Mouse (Mus musculus) adipocyte (in vitro differentiated cells): ENCODE data around the gene Vat1.
A peak's percentile ranks its signal among the peaks of the same experiment; 100 is the strongest.
"Not testable (repeated sequence)": the region's sequence is repeated elsewhere in the genome, so short reads cannot be mapped to it uniquely, and the experiment has no call there.

Source experiments
- DNase-seq: peaks from one replicate; pipeline ENCODE4 v3.0.0-alpha.2; 2016; ENCODE audit warnings: low spot score

Vat1 gene

GRCm38 (mm10) chr11:101441450-101442126 is 24.4 kb downstream of the Vat1 start:
- DNase-seq: not testable (repeated sequence)

GRCm38 (mm10) chr11:101438006-101438405 is 28.0 kb downstream of the Vat1 start:
- not testable (repeated sequence) for DNase-seq

DNA sequence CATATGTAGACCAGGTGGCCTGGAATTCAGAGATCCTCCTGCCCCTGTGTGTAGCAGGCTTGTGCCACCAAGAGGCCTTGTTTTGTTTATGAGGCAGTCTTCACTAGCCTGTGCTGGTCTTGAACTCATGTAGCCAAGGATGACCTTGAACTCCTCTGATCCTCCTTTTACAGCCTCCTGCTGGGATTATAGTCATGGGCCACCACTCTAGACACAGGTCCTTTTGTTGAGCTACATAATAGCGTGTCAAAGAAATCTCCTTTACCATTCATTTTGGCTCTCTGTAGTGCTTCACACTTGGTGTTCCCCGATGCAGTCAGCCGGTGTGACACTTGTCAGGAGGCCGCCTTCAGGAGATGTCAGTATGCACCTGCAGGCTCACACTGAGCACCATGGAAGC is 29.1 kb downstream of the Vat1 start:
- no peak for DNase-seq

DNA sequence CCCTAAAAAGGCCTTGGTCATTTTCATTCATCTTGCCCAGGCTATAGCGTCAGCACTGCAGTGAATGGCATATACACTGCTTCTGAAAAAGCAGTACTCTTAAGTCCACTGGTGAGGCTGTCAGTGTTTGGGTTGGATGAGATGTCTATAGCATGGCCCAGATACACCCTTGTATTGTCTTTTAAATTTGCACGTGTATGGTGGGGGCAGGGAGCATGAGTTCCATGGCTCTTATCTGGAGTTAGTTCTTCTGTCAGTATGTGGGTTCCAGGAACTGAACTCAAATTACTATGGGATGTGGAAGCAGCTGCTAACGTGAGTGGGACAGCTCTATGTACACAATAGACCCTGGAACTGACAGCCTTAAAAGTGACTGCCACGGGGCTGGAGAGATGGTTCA is 30.2 kb downstream of the Vat1 start:
- DNase-seq: no peak

- no peak for DNase-seq
These were observed 32.6 kb downstream of the Vat1 start for GRCm38 (mm10) chr11:101433396-101433795.

- DNase-seq: no peak
These were observed 34.7 kb downstream of the Vat1 start for GRCm38 (mm10) chr11:101431327-101431726.

- DNase-seq: no peak
These were observed 39.9 kb downstream of the Vat1 start for GRCm38 (mm10) chr11:101426165-101426564.

DNA sequence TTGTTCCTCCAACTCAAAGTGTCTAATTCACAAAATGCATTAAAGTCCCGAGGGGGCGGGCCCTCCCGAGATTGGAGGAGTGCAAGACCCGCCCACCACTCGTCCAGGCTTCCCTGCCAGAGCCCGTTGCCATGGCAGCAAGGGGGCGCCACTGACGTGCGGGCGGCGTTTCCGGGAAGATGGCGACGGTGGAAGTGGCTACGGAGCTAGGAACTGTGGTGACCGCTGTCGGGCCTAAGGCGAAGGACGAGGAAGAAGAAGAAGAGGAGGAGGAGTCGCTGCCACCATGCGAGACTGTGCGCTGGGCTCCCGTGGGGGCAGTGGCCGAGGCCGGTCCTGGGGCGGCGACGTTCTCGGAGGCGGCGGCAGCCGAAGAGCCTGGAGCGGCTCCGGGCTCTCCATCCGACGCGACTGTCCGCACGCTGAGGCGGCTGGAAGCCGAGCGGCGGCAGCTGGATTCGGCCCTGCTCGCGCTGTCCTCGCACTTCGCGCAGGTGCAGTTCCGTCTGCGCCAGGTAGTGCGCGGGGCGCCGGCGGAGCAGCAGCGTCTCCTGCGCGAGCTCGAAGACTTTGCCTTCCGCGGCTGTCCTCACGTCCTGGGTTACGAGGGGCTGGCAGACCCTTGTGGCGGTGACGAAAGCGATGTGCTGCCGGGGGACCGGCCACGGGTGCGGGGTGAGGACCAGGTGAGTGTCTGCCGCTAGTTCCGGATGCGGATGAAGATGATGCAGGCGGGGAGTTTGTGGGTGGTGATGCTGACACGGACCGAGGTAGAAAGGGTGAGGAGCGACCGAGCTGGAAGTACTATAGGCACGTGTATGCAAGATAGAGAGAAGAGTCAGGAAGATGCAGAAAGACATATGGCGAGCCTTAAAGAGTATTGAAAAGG is 40.9 kb downstream of the Vat1 start, which contains the start of the genes Rundc1 and Ptges3l:
Gene Rundc1, plus strand, starts transcription at position 161 of the 889 bp plus-strand sequence.
Gene Ptges3l, minus strand, starts transcription at position 409 of the 889 bp plus-strand sequence.
- peak; percentile 98 for DNase-seq

GRCm38 (mm10) chr11:101424105-101424851 is 41.8 kb downstream of the Vat1 start, which contains the start of gene Gm27029:
Gene Gm27029, minus strand, starts transcription at chr11:101424796.
- no peak for DNase-seq

DNA sequence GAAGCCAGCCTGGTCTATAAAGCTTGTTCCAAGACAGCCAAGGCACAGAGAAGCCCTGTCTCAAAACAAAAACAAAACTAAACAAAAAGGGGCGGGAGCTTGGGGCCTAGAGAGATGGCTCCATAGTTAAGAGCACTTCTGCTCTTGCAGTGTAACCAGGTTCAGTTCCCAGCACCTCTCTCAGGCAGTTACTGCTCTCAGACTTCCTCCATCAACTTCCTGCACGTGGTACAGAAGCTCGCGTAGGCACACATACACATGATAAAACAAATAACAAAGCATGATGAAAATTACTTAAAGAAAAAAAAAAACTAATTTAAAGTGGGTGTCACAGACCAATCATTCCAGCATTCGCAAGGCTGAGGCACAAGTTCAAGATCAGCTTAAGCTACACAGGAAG is 45.9 kb downstream of the Vat1 start:
- no peak for DNase-seq

GRCm38 (mm10) chr11:101419610-101420009 is 46.4 kb downstream of the Vat1 start:
- no peak for DNase-seq

DNA sequence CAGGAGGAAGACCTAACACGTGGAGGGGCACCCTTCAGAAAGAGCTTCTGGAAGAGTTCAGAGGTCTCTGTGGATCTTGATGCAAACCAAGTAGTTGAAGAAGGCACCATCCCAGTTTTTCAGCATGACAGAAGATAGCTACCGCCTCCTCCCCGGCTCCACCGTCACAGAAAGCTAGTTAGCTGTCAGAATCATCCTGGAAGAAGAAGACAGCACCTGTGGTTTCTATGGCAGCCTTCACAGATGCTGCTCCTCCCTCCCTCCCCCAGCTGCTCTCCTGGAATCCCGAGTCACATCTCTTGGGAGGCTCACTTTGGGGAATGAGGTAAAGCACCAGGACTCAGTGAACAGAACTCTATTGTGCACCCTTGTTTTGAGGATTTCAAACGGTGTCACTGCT is 47.0 kb downstream of the Vat1 start:
- DNase-seq: no peak

DNA sequence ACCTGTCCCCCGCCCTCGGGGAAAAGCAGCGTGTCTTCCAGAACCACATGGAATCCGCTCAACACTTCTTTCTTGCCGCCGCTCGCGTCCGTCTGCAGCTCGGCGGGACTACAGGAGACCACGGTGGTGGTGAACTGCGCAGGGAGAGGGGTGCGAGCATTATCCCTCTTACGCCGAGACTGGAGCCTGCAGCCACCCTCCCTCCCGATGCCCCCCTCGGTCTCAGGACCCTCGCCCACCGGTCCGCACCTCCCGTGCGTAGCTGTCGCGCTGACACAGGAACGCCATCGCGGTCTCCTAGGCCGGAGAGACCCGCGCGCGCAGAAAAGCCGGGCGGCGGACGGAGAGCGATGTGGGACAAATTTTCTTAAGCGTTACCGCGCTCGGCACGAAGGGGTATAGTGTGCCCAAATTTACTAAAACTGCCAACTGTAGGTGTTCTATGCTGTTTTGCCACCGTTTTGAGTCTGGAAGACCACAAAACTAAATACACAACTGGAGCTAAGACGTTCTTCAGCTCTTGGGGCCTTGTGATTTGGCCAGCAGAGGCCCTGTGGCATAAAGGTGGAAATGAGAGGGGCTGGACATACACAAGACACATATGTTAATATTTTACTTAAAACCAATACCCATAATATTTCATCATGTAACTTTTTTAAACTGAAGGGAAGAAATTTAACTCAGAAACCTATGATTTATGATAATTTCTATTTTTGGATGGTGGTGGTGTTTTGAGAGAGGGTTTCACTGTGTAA is 48.8 kb downstream of the Vat1 start, which contains the start of gene Aarsd1:
Gene Aarsd1, minus strand, starts transcription at position 515 of the 755 bp plus-strand sequence.
- DNase-seq: peak; percentile 75

DNA sequence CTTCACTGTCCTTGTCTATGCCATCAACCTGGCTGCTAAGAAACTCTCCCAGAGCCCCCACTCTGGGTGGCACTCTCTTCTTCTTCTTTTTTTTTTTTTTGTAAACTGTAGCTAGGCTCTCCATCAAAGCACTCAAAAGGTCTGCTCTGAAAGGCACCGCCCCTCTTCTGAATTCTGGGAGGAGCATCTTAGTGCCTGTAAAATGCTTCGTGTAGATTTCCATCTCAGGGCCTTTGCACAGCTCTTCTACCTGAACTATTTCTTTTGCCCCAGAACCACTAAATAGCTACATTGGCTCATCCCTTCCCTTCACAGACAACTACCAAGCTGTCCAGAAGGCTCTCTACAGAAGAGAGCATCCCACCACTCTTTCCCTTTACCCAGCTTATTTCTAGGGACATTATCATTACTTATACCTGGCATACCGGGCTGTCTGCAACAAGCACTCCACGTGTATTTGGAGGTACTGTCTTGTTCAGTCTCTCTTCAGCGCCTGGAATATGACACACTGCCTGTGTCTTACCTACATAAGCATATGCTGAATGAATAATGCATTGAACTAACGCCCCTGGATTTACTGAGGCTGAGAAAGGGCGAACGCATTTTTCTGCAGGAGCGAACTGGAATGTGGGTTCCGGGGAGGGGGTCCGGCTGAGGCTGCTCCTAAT is 49.5 kb downstream of the Vat1 start:
- DNase-seq: peak; percentile 62

DNA sequence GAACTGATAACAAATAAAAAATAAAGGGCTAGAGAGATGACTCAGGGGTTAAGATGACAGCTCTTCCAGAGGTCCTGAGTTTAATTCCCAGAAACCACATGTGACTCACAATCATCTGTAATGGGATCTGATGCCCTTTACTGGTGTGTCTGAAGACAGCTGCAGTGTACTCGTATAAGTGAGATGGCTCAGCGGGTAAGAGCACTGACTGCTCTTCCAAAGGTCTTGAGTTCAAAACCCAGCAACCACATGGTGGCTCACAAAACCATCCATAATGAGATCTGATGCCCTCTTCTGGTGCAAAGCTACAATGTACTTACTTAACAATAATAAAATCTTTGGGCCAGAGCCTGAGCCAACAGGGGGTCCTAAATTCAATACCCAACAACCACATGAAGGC is 50.7 kb downstream of the Vat1 start:
- peak; percentile 36 for DNase-seq
